Mouse (Mus musculus): ENCODE measurements around the gene Pibf1.

The Pibf1 gene

DNA sequence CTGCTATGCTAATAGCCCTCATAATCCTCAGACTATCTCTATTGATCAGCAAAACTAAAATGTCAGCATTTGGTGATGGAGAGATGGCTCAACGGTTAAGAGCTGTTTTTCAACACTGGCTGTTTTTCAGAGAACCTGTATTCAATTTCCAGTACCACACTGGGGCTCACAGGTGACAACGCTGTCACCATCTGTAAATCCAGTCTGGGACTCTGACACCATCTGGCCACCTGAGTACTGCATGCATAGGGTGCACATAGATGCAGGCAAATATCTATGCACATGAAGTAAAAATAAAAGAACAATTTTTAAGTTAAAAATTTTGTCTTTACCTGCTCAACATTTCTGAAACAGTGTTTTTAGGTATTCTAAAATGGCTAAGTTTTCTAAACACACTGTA lies 40.8 kb downstream of the Pibf1 start:
- no peak for DNase-seq (ENCODE audit: low spot score in 2 of 2)

DNA sequence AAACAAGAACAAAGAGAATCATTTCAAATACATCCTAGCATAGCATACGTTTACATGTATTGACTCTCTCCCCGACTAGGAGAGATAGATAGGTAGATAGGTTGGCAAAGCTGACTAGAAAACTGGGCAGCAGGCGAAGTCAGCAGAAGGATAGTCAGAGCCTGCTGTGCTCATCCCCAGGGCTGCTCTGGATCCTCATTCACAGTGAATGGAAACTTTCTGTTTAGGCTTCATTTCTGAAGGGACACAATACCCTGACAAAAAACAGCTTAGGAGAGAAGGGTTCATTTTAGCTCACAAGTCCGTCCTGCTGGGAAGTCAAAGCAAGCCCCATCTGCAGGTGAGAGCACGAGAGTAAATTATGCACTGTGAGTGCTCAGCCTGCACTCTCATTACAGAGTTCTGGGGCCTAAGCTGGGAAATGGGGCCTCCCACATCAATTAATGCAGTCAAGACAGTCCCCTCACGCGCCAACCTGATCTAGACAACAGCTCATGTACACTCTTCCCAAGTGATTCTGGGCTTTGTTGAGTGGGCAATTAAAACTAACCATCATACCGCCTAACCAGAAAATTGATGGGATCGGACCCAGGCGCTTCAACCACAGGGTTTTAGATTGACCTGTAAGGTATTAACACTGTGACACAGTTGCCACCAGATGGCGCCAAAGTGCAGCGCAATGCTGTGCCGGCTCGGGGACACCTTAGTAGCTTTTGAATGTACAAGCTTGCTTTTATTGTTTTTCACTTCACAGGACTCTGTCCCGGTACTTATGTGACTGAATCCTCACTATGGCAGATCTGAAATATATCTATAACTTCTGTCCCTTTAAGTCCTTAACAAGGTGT lies 42.8 kb downstream of the Pibf1 start:
- DNase-seq (ENCODE audit: low spot score in 2 of 2): peak; percentile 47 to 73

DNA sequence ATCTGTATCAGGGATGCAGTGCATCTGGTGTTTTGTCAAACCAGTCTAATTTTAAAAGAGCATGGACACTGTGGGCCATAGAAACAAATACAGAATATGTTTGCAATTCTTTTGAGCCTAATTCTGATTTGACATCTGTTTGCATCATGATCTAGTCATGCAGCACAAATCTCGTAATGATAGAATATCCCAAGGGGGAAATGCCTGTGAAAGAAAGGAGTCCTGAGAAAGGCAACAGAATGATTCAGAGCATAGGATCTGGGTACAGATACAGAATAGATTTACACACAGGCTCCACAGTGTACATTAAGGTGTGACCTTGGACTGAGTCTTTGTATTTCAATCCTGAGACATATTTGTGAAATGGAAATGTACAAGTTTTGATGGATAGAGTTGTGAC lies 47.6 kb downstream of the Pibf1 start:
- no peak for DNase-seq (ENCODE audit: low spot score in 2 of 2)

DNA sequence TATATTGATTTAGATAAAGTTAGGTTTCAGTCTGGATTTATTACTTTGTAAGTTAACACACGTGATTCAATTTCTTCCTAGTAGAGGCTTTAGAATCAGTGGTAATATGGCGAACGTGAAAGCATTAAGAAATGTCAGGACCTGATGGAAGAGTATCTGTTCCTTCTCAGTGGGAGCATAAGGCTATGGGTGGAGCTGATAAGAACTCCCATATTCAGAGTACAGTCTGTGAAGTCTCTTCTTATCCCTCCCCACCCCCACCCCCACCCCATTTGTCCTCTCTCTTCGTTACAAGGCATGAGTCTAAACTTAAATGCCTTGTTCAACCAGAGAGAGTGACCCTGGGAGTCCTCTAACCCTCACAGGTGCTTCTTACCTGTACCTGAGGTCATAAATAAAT lies 53.5 kb downstream of the Pibf1 start:
- DNase-seq (ENCODE audit: low spot score in 2 of 2): no peak

DNA sequence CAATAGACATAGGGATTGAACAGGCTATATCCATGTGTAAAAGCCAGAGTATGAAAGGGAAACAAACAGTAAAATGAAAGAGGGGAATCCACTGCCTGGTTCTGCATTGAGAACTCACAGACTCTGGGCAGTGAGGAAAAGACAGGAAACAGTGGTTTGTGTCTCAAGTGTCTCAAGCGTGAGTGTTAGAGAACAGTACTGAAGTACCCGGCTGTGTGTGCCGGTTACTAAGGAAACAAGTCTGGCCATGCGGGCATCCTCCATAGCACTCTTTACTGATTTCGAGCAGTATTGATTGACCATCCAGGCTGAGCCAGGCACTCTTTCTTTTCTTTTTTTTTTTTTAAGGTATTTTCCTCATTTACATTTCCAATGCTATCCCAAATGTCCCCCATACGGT lies 60.7 kb downstream of the Pibf1 start:
- DNase-seq (ENCODE audit: low spot score in 2 of 2): no peak

DNA sequence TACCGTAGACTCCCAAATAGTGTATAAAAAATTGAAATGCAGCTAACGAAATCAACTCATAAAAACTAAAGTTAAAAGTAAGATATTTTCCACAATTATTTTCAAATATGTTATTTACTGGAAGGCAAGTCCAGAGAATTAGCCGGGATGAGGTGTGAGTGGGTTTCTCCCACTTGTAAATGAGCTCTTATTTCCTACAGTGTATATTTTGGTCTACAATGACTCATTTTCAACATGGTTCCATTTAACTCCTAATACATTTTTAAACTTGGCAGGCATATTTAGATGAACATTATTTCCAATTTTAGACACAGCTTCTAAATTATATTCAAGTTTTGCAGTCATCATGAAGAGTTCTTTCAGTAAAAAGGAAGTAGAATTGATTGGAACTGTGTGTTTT lies 63.8 kb downstream of the Pibf1 start:
- no peak for DNase-seq (ENCODE audit: low spot score in 2 of 2)

DNA sequence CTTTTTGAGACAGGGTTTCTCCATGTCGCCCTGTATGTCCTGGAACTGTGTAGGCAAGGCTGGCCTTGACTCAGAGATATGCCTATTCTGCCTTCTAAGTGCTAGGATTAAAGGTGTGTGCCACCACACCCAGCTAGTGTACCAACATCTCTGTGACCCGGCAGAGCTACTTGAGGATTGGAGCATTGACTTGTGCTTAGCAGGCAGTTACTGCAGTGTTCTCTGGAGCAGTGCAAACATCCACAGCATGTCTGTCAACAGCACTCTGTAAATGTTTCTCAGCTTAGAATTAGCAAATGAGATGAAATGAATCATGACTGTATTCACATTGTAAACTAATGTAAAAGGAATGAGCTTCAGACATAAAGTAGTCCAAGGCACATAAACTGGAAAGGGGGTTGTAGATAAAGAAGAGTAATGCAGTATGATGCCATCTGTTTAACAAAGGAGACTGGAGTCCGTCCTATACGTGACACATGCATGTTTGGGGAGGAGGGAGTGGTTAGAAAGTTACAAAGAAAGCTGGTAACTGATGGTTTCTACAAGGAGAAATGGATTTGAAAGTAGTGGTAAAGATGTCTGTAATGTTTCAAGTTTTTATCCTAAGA lies 75.0 kb downstream of the Pibf1 start:
- no peak for DNase-seq (ENCODE audit: low spot score in 2 of 2)

DNA sequence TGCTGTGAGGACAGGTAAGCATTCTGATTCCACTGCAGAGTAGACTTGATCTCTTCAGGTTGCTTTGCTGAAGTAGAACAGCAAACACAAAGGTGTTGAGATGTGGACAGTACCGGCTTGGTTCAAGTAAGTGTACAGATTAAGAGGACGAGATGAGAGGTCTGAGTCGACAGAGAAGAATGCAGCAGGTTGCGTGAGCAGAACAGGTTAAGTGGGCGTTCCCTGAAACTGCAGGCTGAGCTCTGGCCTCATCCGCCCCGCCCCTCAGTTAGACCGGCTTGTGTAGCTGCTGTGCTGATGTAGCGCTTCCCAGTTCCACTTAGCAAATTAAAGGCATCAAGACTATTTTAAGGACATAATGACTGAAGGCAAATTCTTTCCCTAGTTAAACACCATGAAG lies 77.3 kb downstream of the Pibf1 start:
- no peak for DNase-seq (ENCODE audit: low spot score in 2 of 2)

DNA sequence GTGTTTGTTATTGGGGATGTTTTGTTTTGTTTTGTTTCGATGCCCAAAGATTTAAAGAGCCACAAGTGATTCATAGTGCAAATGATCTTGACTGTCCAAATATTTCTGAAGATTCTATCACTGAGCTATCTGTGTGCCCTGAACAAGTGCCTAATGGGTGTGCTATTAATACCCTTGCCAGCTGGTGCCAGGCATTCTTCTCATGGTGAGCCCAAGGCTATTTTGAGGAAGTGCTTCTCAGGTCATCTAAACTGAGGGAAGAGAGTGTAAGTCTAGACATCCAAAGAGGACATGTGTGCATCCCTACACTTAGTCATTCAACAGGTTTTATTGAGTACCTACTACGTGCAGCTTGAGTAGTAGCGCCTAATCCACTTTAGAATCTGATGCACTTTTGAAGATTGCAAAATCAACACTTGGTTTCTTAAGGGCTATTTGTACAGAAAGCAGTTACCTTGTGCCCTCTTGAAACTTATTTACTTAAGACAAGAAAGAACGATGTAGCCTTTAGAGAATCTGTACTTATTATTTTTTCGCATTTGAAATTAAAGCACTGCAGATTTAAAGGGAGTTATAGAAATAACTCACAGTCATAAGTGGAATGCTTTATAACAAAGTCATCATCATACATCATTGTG lies 91.0 kb downstream of the Pibf1 start:
- no peak for DNase-seq (ENCODE audit: low spot score in 2 of 2)

DNA sequence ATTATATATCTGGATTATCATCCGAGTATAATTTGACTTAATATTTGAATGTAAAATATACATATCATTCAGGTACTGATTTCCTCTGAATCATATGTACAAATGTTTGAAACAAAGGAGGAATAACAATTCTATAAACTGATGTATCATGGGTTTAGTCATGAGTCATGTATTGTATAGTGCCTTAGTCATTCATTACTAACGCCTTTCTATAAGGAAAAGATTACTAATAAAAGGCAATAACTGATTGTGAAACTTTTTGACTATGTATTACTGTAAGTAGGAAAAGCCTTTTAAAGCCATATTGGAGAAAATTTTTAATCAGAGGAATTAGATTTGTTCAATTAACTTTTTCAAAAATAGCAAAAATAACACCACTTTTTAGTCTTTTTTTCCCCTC lies 106.6 kb downstream of the Pibf1 start:
- no peak for DNase-seq (ENCODE audit: low spot score in 2 of 2)

DNA sequence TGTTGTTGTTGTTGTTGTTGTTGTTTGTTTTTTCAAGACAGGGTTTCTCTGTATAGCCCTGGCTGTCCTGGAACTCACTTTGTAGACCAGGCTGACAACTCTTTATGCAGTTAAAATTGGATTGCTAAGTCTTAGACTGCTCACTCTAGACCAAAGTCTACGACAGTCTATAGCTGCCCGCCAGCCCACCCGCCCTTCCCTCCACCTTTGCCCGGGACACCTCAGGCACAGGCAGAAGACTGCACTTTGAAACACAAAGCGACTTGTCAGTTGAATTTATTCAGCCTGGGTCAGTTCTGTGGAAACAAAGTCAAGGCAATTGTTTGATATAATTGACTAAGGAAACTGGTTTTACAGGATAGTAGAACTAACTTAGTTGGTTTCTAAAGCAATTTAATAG lies 107.4 kb downstream of the Pibf1 start:
- no peak for DNase-seq (ENCODE audit: low spot score in 2 of 2)

DNA sequence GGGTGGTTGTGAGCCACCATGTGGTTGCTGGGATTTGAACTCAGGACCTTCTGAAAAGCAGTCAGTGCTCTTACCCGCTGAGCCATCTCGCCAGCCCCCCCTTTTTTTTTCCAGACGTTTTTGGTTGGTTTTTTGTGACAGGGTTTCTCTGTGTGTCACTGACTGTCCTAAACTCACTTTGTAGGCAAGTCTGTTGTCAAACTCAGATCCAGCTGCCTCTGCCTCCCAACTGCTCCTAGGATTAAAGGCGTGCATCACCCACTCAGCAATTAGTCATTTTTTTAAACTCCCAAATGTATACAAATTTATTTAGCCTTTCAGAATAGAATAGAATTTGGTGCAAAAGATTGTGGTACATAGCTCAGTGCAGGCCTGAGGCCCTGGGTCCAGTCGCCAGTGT lies 111.2 kb downstream of the Pibf1 start:
- no peak for DNase-seq (ENCODE audit: low spot score in 2 of 2)

DNA sequence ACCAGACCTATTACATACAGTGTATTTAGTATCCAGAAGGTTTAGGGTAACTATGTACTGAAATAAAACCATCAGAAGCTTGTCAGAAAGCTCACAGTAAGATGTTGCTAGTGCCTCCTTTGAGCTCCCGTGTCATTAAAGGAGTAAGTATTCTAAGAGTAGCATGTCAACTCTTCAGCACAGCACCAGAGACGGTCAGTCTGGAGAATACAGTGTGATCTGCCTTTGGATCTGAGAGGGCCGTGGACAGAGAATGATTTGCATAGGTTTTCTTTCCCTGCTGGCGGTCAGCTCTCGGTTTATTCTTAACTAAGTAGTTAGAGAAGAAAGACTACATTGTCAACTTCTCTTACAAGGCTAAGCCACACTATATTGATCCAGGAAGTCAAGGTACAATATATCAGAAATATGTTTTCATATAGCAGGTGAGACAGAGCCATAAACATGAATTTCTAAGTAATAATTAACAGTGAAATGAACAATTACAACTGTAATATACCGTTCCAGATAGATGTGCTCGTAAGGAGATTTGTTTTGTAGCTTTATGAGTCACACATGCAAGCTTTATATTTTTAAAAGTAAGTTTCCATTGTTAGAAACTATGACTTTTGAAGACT lies 119.3 kb downstream of the Pibf1 start:
- no peak for DNase-seq (ENCODE audit: low spot score in 2 of 2)

DNA sequence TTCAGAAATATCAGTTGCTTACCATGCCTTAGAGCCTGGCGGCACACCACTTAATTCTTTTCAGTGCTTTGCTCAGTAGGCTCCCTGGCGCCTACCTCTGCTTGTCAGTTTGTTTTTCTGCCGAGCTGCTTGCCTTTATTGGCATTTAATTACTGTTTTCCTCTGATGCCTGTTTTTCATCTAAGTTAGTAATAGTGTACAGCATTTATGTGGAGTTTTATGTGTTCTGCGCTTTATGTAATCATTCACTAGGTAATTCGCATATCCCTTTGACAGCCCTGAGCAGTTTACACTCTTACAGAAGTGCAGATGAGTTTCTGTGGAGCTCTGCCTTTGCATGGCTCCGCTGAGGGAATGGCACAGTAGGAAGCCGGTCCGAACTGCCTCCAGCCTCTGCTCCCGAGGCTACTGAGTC lies 120.5 kb downstream of the Pibf1 start:
- DNase-seq (ENCODE audit: low spot score in 2 of 2): no peak

DNA sequence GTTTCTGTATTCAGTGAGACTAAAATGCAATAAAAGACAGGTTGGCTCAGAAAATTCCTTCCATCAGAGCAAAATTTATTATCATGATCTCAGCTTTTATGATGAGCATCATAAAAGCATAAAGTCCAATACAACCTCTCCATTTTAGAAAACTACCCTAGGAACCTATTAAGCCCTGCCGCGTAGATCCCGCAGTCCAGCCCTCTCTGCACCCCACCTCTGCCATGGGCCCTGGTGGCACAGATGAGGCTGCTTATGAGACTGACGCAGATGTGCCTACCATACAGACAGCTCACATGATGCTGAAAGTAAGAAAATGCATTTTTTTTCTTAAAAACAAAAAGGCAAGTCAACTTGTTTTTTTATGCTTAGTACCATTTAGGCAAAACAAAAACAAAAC lies 126.7 kb downstream of the Pibf1 start:
- DNase-seq (ENCODE audit: low spot score in 2 of 2): no peak

DNA sequence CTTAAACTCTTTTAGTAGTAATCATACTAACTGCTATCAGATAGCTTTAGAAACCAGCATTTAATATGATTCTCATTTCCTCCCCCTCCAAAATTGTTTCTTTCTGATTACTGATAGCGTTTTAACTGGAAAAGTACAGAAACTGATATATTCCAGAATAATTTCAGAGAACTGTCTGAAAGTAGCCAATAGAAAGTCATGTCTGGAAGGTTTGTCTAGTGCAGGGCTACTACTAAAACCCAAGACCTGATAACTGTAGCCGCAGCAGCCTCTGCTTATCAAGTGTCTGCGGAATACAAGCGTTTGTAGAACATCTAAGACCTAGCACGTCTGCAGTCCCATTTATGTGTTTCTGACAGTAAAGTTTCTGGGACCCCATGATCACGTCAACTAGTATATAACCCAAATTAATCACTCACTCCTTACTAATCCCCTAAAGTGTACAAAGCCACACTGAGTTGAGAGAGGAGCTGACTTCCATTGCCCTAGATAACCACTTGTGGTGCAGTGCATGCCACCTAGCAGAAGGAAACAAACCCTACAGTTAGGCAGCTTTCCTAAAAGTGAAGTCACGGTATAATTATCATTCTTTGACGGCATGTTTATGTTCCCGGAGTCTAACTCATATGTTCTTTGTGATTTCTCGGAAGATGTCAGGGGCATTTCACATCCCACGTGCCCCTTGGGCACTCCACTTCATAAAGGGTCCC lies 130.0 kb downstream of the Pibf1 start:
- DNase-seq (ENCODE audit: low spot score in 2 of 2): no peak

DNA sequence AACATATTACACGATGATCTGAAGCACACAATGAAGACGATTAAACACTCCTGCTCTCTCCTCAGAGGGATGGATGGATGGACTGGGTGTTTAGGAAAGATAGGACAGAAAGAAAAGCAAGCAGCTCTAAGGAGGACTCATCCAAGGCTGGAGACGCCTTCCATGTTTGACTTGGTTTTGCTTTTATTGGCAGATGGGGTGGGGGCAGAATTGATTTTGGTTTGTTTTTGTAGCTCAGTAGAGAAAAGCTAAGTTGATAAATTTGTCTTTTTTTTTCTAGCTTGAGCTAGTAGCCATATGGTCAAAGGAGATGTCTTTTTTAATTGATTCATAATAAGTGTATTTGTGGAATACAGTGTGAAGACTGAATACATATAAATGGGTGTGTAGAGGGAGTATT lies 133.8 kb downstream of the Pibf1 start:
- no peak for DNase-seq (ENCODE audit: low spot score in 2 of 2)

DNA sequence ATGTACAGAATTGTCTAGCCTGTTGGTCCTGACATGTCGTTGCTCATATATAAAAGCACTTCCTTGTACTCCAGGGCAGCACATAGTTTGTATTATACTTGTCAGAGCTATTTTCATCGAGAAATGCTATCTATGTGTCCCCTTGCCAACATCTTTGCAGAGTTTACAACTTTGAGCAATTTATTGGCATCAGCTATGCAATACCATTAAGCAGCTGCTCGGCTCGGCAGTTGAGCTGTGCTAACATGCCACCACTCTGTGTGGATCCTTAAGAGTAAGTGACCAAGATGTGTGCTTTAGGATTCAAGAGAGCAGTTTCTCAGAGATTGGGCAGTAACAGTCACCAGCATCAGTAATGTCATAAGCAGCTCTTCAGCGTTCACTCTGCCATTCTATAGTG lies 137.9 kb downstream of the Pibf1 start:
- DNase-seq (ENCODE audit: low spot score in 2 of 2): no peak

DNA sequence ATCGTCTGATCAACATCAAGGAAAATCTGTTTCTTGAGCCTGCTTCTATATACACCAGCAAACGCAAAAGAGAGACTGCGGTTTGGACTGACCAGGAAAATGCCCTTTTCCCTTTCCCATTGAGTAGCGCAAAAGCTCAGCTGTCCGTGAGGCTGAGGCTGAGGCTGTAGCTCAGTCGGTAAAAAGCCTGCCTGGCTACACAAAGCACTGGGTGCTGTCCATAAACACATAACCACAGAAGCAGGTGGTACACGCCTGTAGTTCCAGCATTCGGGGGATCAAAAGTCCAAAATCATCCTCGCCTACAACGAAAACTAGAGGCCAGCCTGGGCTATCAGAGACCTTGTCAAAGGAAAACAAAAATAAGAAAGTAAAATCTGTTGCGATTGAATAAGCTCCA lies 141.3 kb downstream of the Pibf1 start:
- no peak for DNase-seq (ENCODE audit: low spot score in 2 of 2)

DNA sequence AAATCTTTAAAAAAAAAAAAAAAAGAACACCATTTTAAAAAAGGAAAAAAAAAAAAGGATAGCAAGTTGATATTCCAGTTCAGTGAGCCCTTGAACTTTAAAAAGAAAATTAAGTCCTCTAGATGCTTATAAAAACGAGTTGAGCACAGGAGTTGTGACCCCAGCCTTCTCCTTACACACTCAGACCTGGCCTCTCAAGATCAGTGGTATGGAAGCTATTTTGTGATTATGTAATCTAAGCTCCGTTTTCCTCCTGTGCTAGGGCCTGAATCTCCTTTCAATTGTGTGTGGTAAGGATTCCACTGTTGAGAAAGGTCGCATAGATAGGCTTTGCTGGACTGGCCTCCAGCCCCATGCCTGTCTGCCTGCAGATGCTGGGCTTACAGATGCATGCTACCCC lies 145.3 kb downstream of the Pibf1 start:
- DNase-seq (ENCODE audit: low spot score in 2 of 2): no peak

DNA sequence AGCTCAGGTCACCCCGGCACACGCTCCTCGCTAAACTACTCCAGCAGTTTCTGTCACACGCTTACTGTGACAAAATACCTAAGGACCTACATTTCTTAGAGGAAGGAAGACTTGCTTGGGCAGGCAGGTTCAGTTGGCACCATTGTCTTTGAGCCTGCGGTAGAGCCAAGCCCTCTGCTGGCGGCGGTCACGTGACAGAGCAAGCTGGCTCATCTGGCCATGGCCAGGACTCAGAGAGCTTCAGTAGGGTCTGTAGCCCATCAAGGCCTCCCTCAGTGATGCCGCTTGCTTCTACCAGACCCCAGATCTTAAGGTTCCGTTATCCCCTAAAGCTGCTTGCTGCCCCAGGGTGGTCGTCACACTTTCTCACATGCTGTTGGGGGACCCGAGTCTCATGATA lies 162.8 kb downstream of the Pibf1 start:
- no peak for DNase-seq (ENCODE audit: low spot score in 2 of 2)

DNA sequence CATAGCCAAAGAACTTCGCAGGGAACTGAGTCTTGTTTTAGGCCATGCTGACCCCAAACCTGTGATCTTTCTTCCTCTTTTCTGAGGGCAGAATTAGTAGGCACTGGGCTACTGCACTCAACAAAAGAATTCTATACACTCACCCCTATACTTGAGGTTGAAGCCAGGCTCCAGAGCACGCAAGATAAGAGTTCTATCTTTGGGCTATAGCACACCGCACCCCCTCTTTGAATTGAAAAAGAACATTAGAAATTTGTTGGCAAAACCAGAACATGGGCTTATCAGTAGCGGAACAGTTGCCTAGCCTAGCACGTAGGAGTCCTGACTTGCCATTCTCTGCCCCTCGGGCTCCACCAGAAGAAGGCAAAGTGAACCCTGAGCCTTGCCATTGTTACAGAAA lies 164.6 kb downstream of the Pibf1 start:
- no peak for DNase-seq (ENCODE audit: low spot score in 2 of 2)
